Mouse (Mus musculus) CH12.LX (cell line): Measurements from ENCODE around the gene Samd4. TPM values are rescaled to one million over a fixed set of nuclear protein-coding genes. Genes with fewer than 3 reads are reported as not detected.

Source experiments
- DNase-seq: peaks from one replicate; pipeline ENCODE4 v3.0.0-alpha.2; 2013; ENCODE audit errors: extremely low read depth
- H3K27ac ChIP-seq: 2 replicates; pipeline ENCODE4 v1.5.1; 2012; ENCODE audit warnings: low read depth, mild to moderate bottlenecking, control low read depth, moderate library complexity; ENCODE audit not compliant: insufficient read depth
- H3K27me3 ChIP-seq: replicated peaks from 2 replicates; pipeline ENCODE3; 2012; ENCODE audit warnings: inconsistent platforms
- H3K36me3 ChIP-seq, 2 experiments: replicated peaks in 1 of 2; 2 replicates each; pipeline versions ENCODE3 to v1.6.1; 2012; ENCODE audit warnings: inconsistent platforms in 1 of 2, low read length in 1 of 2, mild to moderate bottlenecking in 1 of 2, mixed read lengths in 1 of 2, moderate library complexity in 1 of 2; ENCODE audit not compliant: control insufficient read depth in 1 of 2, insufficient read depth in 1 of 2
- H3K4me1 ChIP-seq, 2 experiments: 2 replicates each; pipeline ENCODE4 v1.6.1; 2012; ENCODE audit warnings: inconsistent platforms in 1 of 2, moderate library complexity in 1 of 2; ENCODE audit not compliant: insufficient read depth in 2 of 2, control insufficient read depth in 1 of 2
- H3K4me2 ChIP-seq: 2 replicates; pipeline ENCODE4 v1.6.1; 2012; ENCODE audit warnings: low read depth, mild to moderate bottlenecking, control low read depth; ENCODE audit not compliant: poor library complexity, insufficient read depth, severe bottlenecking
- H3K4me3 ChIP-seq, 3 experiments: fragments of 150-350 bp in 1 of 3; sonication (generic) in 1 of 3; replicated peaks in 1 of 3; 2 replicates each; pipeline versions ENCODE3 to v1.5.1; 2011 to 2012; ENCODE audit warnings: low read depth in 2 of 3, low read length in 2 of 3, mild to moderate bottlenecking in 2 of 3, moderate library complexity in 2 of 3, control low read depth in 1 of 3, improper control_type of control experiment in 1 of 3, inconsistent platforms in 1 of 3, mixed read lengths in 1 of 3; ENCODE audit not compliant: poor library complexity in 1 of 3
- H3K79me2 ChIP-seq: replicated peaks from 2 replicates; pipeline ENCODE4 v1.6.1; 2012; ENCODE audit warnings: mild to moderate bottlenecking, moderate library complexity; ENCODE audit not compliant: control insufficient read depth, poor library complexity, insufficient read depth, severe bottlenecking; ENCODE audit errors: extremely low read depth
- H3K9ac ChIP-seq: 2 replicates; pipeline ENCODE4 v1.6.1; 2012; ENCODE audit warnings: low read depth, mild to moderate bottlenecking, control low read depth, moderate library complexity; ENCODE audit not compliant: insufficient read depth
- H3K9me3 ChIP-seq: replicated peaks from 2 replicates; pipeline ENCODE3; 2012; ENCODE audit warnings: low read length, inconsistent platforms, mixed read lengths
- BHLHE40 ChIP-seq: IDR thresholded peaks from 2 replicates; pipeline ENCODE4 v1.6.1; 2011; ENCODE audit warnings: mild to moderate bottlenecking, low read depth, low read length, improper control_type of control experiment
- CHD2 ChIP-seq: IDR thresholded peaks from 2 replicates; pipeline ENCODE4 v1.6.1; 2011; ENCODE audit warnings: low read length, improper control_type of control experiment
- E2F4 ChIP-seq: IDR thresholded peaks from 2 replicates; pipeline ENCODE4 v1.6.1; 2011; ENCODE audit warnings: low read depth, low read length, improper control_type of control experiment; ENCODE audit not compliant: insufficient replicate concordance
- GABPA ChIP-seq: IDR thresholded peaks from 2 replicates; pipeline ENCODE4 v1.6.1; 2012; ENCODE audit warnings: low read depth, low read length, improper control_type of control experiment, inconsistent platforms; ENCODE audit not compliant: insufficient replicate concordance
- HCFC1 ChIP-seq: IDR thresholded peaks from 2 replicates; pipeline ENCODE4 v1.6.1; 2012; ENCODE audit warnings: low read depth, mild to moderate bottlenecking, inconsistent platforms, low read length, improper control_type of control experiment
- JUND ChIP-seq: conservative IDR thresholded peaks from 2 replicates; pipeline ENCODE4 v1.6.1; 2011; ENCODE audit warnings: low read depth, low read length, improper control_type of control experiment
- KAT2A ChIP-seq: IDR thresholded peaks from 2 replicates; pipeline ENCODE4 v1.6.1; 2012; ENCODE audit warnings: low read length, improper control_type of control experiment, inconsistent platforms; ENCODE audit not compliant: insufficient replicate concordance
- MAX ChIP-seq: IDR thresholded peaks from 2 replicates; pipeline ENCODE4 v1.6.1; 2011; ENCODE audit warnings: low read length, improper control_type of control experiment
- MAZ ChIP-seq: IDR thresholded peaks from 2 replicates; pipeline ENCODE4 v1.6.1; 2012; ENCODE audit warnings: low read depth, mild to moderate bottlenecking, inconsistent platforms, low read length, improper control_type of control experiment, moderate library complexity
- PAX5 ChIP-seq: IDR thresholded peaks from 2 replicates; pipeline ENCODE4 v1.6.1; 2012; ENCODE audit warnings: low read length, inconsistent platforms, mixed read lengths
- POLR2AphosphoS2 ChIP-seq: IDR thresholded peaks from 2 replicates; pipeline ENCODE4 v1.6.1; 2011; ENCODE audit warnings: low read depth, low read length, improper control_type of control experiment
- RAD21 ChIP-seq: IDR thresholded peaks from 2 replicates; pipeline ENCODE4 v1.6.1; 2011; ENCODE audit warnings: low read depth, mild to moderate bottlenecking, low read length, improper control_type of control experiment, moderate library complexity
- RCOR1 ChIP-seq: conservative IDR thresholded peaks from 2 replicates; pipeline ENCODE4 v1.6.1; 2012; ENCODE audit warnings: low read depth, mild to moderate bottlenecking, inconsistent platforms, low read length, improper control_type of control experiment
- SIN3A ChIP-seq: IDR thresholded peaks from 2 replicates; pipeline ENCODE4 v1.6.1; 2012; ENCODE audit warnings: low read length, improper control_type of control experiment, inconsistent platforms
- UBTF ChIP-seq: IDR thresholded peaks from 2 replicates; pipeline ENCODE4 v1.6.1; 2012; ENCODE audit warnings: low read depth, mild to moderate bottlenecking, inconsistent platforms, low read length, improper control_type of control experiment, moderate library complexity
- USF1 ChIP-seq: IDR thresholded peaks from 2 replicates; pipeline ENCODE4 v1.6.1; 2014; ENCODE audit warnings: low read depth, mild to moderate bottlenecking, inconsistent platforms, low read length, improper control_type of control experiment
- USF2 ChIP-seq: conservative IDR thresholded peaks from 2 replicates; pipeline ENCODE4 v1.6.1; 2011; ENCODE audit warnings: low read depth, low read length, improper control_type of control experiment
- ZC3H11A ChIP-seq: IDR thresholded peaks from 2 replicates; pipeline ENCODE4 v1.6.1; 2012; ENCODE audit warnings: low read depth, mild to moderate bottlenecking, inconsistent platforms, low read length, improper control_type of control experiment
- ZMIZ1 ChIP-seq: IDR thresholded peaks from 2 replicates; pipeline ENCODE4 v1.6.1; 2012; ENCODE audit warnings: low read depth, mild to moderate bottlenecking, inconsistent platforms, low read length, improper control_type of control experiment
- ZNF384 ChIP-seq: IDR thresholded peaks from 2 replicates; pipeline ENCODE4 v1.6.1; 2012; ENCODE audit warnings: low read depth, low read length, improper control_type of control experiment, inconsistent platforms
- dilution Hi-C: fragments of 300-500 bp; cut with MboI; formaldehyde crosslinking; loops from 2 replicates; pipeline ENCODE4 v1.14.3; 2020; ENCODE audit warnings: low sequenced_read_pairs; ENCODE audit not compliant: extremely low pct_unique_long_range_greater_than_20kb, extremely low pct_ligation_motif_present
- in situ Hi-C: fragments of 300-500 bp; cut with MboI; formaldehyde crosslinking; loops from 3 replicates; pipeline ENCODE4 v1.14.3; 2019; ENCODE audit warnings: low sequenced_read_pairs, low pct_ligation_motif_present, low pct_unique_long_range_greater_than_20kb, mixed read lengths
- polyA plus RNA-seq: library from polyadenylated mRNA; unstranded; fragments of >175 nt; gene quantifications from 2 replicates; pipeline ENCODE4 v1.2.1, GENCODE M21; 2012; ENCODE audit warnings: low read depth; ENCODE audit not compliant: insufficient read length
- total RNA-seq, 2 experiments: library from RNA; depleted of rRNA; stranded (reverse); fragments of 300-350 nt in 1 of 2; fragments of >200 nt in 1 of 2; gene quantifications; 2 replicates each; pipeline ENCODE4 v1.2.3; 2012 to 2014

Samd4 gene
- total and polyA plus RNA-seq, 3 experiments, result 0.64 to 4.6 (median 1.5) TPM

DNA sequence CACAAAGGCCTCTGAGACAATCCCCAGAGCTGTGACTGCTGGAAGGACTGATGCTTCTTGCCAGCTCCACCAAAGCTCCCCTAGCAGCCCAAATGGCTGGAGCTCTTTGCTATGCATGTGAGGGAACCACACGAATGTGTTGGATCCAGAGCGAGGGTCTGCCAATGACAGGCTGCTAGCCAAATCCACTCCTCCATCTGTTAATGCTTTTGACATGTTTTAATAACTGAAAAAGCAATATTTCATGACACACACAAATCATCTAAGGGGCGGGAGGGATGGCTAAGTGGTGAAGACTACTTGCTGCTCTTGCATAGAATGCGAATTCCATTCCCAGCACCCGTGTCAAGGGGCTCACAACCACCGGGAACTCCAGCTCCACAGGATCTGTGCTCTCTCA lies 268.7 kb downstream of the Samd4 start:
- no peak overlapping the region for H3K4me3 ChIP-seq
- no peak for DNase-seq
- H3K27me3 ChIP-seq, result no peaks in the 10 kb centered on the region
- no peak overlapping the region for H3K27ac ChIP-seq
- no peak overlapping the region for H3K9ac ChIP-seq
- in situ Hi-C loops (no loop called here), dilution Hi-C loops (no loop called here)
- H3K36me3 ChIP-seq, result peaks cover 0 to 14% of the 10 kb centered on the region in 2 experiments
- peaks cover 0 to 5% of the 10 kb centered on the region in 2 experiments; a peak in 2 of 4 replicates for H3K4me1 ChIP-seq
- H3K9me3 ChIP-seq, result no peaks in the 10 kb centered on the region
- H3K4me2 ChIP-seq, result no peak overlapping the region
- H3K79me2 ChIP-seq, result no peaks in the 10 kb centered on the region
- no peak for TF ChIP-seq KAT2A
- no peak for TF ChIP-seq ZMIZ1
- TF ChIP-seq POLR2AphosphoS2, result no peak
- no peak for TF ChIP-seq RAD21
- no peak for TF ChIP-seq MAZ
- no peak for TF ChIP-seq JUND
- no peak for TF ChIP-seq RCOR1
- no peak for TF ChIP-seq CHD2
- no peak for TF ChIP-seq ZNF384
- TF ChIP-seq E2F4, result no peak
- TF ChIP-seq USF1, result no peak
- TF ChIP-seq MAX, result no peak
- TF ChIP-seq PAX5, result no peak
- no peak for TF ChIP-seq UBTF
- TF ChIP-seq USF2, result no peak
- TF ChIP-seq HCFC1, result no peak
- TF ChIP-seq BHLHE40, result no peak

DNA sequence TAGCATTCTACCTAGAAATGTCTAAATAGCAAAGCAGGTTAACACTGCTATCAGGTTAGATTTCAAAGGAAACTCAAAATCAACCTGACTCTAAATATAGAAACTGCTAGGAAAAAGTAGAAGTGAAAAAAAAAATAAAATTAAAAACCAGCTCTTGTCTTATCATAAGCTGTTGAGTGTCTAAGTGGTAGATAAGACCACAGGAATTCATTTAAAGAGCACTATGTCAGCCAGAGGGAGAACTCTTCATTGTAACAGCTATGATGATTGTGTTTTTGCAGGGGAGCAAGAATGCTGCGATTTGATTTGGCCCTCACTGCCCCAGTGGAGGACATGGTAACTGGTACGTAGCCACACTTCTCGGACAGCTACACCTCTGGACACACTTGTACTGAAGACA lies 271.6 kb downstream of the Samd4 start:
- H3K27me3 ChIP-seq, result no peaks in the 10 kb centered on the region
- peaks cover 0 to 31% of the 10 kb centered on the region in 2 experiments for H3K36me3 ChIP-seq
- no peaks in the 10 kb centered on the region for H3K9me3 ChIP-seq
- no peak for DNase-seq
- H3K4me2 ChIP-seq, result no peak overlapping the region
- dilution Hi-C loops, result no loop called here
- no peaks in the 10 kb centered on the region for H3K79me2 ChIP-seq
- H3K27ac ChIP-seq, result no peak overlapping the region
- no peaks in the 10 kb centered on the region for H3K4me1 ChIP-seq
- H3K4me3 ChIP-seq, result no peak overlapping the region
- H3K9ac ChIP-seq, result no peak overlapping the region
- in situ Hi-C loops, result no loop called here
- TF ChIP-seq ZMIZ1 (no peak), KAT2A (no peak), ZC3H11A (no peak), SIN3A (no peak), HCFC1 (no peak), USF2 (no peak), GABPA (no peak), MAX (no peak)

Other genes with a start within 250 kb of the Samd4 start
- 16.0 and 19.6 TPM in 2 replicates for gene Cdkn3, start 122.3 kb upstream of the Samd4 start, total RNA-seq (2012; rRNA removed)
- 22.8 and 24.3 TPM in 2 replicates for gene Cdkn3, start 122.3 kb upstream of the Samd4 start, total RNA-seq (2014; rRNA removed)
- 27.8 and 35.5 TPM in 2 replicates for gene Cdkn3, start 122.3 kb upstream of the Samd4 start, polyA plus RNA-seq
- gene Cnih1, start 94.4 kb upstream of the Samd4 start, total RNA-seq (2012; rRNA removed), result 68.9 and 69.2 TPM in 2 replicates
- gene Cnih1, start 94.4 kb upstream of the Samd4 start, total RNA-seq (2014; rRNA removed), result 190 and 191 TPM in 2 replicates
- 125 and 185 TPM in 2 replicates for gene Cnih1, start 94.4 kb upstream of the Samd4 start, polyA plus RNA-seq
- gene Gmfb, start 60.6 kb upstream of the Samd4 start, total RNA-seq (2012; rRNA removed), result 27.2 and 33.8 TPM in 2 replicates
- 97.6 and 110 TPM in 2 replicates for gene Gmfb, start 60.6 kb upstream of the Samd4 start, total RNA-seq (2014; rRNA removed)
- 60.4 and 70.1 TPM in 2 replicates for gene Gmfb, start 60.6 kb upstream of the Samd4 start, polyA plus RNA-seq
- gene Cgrrf1, start 50.7 kb upstream of the Samd4 start, total RNA-seq (2012; rRNA removed), result 9.6 and 10.7 TPM in 2 replicates
- 17.1 and 19.1 TPM in 2 replicates for gene Cgrrf1, start 50.7 kb upstream of the Samd4 start, total RNA-seq (2014; rRNA removed)
- gene Cgrrf1, start 50.7 kb upstream of the Samd4 start, polyA plus RNA-seq, result 9.4 and 13.1 TPM in 2 replicates